8 mouse cellular contexts compared by ENCODE assay signal in genomic region chr16:76373671-76374091, GRCm38 (mm10). TPM values are rescaled to one million over a fixed set of nuclear protein-coding genes. Genes with fewer than 3 reads are reported as not detected.
DNase-seq lines count a peak whose midpoint lies in the region; ATAC-seq lines count a peak whose summit lies in the region.

Nrip1 (minus strand) TSS chr16:76373827.

- H3K9me3 ChIP-seq in megakaryocyte, embryonic 14.5 days: no peaks in the 10 kb centered on the region

- peak within 1 kb of the TSS; percentile 95 for H3K4me3 ChIP-seq in megakaryocyte, embryonic 14.5 days (replicated peaks)

- H3K27me3 ChIP-seq in megakaryocyte, embryonic 14.5 days (replicated peaks): no peaks in the 10 kb centered on the region

- peak; percentile 11 for ATAC-seq in inflammation-experienced regulatory T-cells, adult 6 months

- peaks cover 1% of the 10 kb centered on the region for H3K36me3 ChIP-seq in megakaryocyte, embryonic 14.5 days (replicated peaks; ENCODE audit: low read length)

- DNase-seq in urinary bladder, postnatal 14 days (ENCODE audit: low spot score): peak; percentile 60
- no peak for DNase-seq in urinary bladder, postnatal 10 days (ENCODE audit: low spot score)
- DNase-seq in embryo, embryonic 10.5 days (ENCODE audit: low spot score): peak; percentile 75
- peak; percentile 64 for DNase-seq in gastrocnemius, postnatal 25 days
- peak; percentile 35 to 75 for DNase-seq in left cerebral cortex, postnatal 14 days (ENCODE audit: low spot score in 2 of 2)
- peak; percentile 22 to 48 for DNase-seq in right cerebral cortex, postnatal 36 days (ENCODE audit: low spot score in 2 of 2)

- intact Hi-C loops in left cerebral cortex, postnatal 14 days (cut with DNase I): loop anchor here (2.0 to 10.0 kb wide), 5 partner anchors 171 to 606 kb away; partner anchors contain the start of gene Hspa13

- peaks cover 40% of the 10 kb centered on the region for H3K4me1 ChIP-seq in megakaryocyte, embryonic 14.5 days

RNA-seq across cellular contexts. Expression of gene Nrip1, which starts in this region (rescaled TPM):
- 10 to 100 TPM; 19.2 to 39.4 TPM for total RNA-seq in gastrocnemius, postnatal 25 days (2021)
- 10 to 100 TPM; 26.2 to 66.5 (median 54.1) TPM for polyA plus RNA-seq in inflammation-experienced regulatory T-cells, adult 6 months (2017; shearing (Covaris generic))
- 10 to 100 TPM; 64.1 to 67.3 TPM for total RNA-seq in left cerebral cortex, postnatal 14 days (2021)
- 0.60 and 3.0 TPM in 2 replicates for polyA plus RNA-seq in megakaryocyte, embryonic 14.5 days (2012; ENCODE audit: insufficient read depth, low replicate concordance)
